ENCODE assay signal across 8 mouse cellular contexts in genomic region chr12:40221611-40222010, GRCm38 (mm10). TPM values are rescaled to one million over a fixed set of nuclear protein-coding genes. Genes with fewer than 3 reads are reported as not detected.
DNase-seq lines count a peak whose midpoint lies in the region; ATAC-seq and TF ChIP-seq lines count a peak whose summit lies in the region.

No protein-coding gene starts in this region.

- no peak for DNase-seq in heart, embryonic 10.5 days (ENCODE audit: low spot score)
- DNase-seq in heart, postnatal 10 days: no peak
- DNase-seq in spleen, postnatal 10 days (ENCODE audit: low spot score in 2 of 2): no peak
- DNase-seq in cerebellum, adult 9-11 months: no peak
- DNase-seq in urinary bladder, postnatal 4 days (ENCODE audit: low spot score in 2 of 2): no peak

- H3K4me1 ChIP-seq in heart, embryonic 10.5 days: peaks cover 20% of the 10 kb centered on the region
- peaks cover 46% of the 10 kb centered on the region for H3K4me1 ChIP-seq in E14TG2a.4 (replicated peaks; ENCODE audit: low read depth, low read length)
- H3K4me1 ChIP-seq in heart, embryonic 16.5 days (ENCODE audit: control insufficient read depth, insufficient read depth, low read length): peaks cover 11% of the 10 kb centered on the region

- peak overlapping the region; percentile 97 for H3K9ac ChIP-seq in heart, embryonic 16.5 days (ENCODE audit: low read length)

- peak overlapping the region; percentile 98 for H3K4me3 ChIP-seq in heart, embryonic 10.5 days
- H3K4me3 ChIP-seq in E14TG2a.4 (replicated peaks; ENCODE audit: low read length): peak overlapping the region; percentile 97
- H3K4me3 ChIP-seq in heart, embryonic 16.5 days (ENCODE audit: low read length): peak overlapping the region; percentile 86
- H3K4me3 ChIP-seq in macrophage (ENCODE audit: inconsistent target): peak overlapping the region; percentile 82

- H3K27ac ChIP-seq in heart, embryonic 10.5 days: peak overlapping the region; percentile 99
- peak overlapping the region; percentile 99 for H3K27ac ChIP-seq in heart, embryonic 16.5 days (ENCODE audit: low read length)
- peak overlapping the region; percentile 79 for H3K27ac ChIP-seq in macrophage

- 16% methylated on average over 5 of the region's 5 CpGs for WGBS in heart, embryonic 10.5 days
- 8% methylated on average over 5 of the region's 5 CpGs for WGBS in heart, embryonic 16.5 days
- 3% methylated on average over 5 of the region's 5 CpGs for WGBS in macrophage (ENCODE audit: missing documents)

- H3K79me2 ChIP-seq in macrophage (ENCODE audit: inconsistent target): peaks cover 55% of the 10 kb centered on the region

- H3K4me2 ChIP-seq in heart, embryonic 16.5 days (ENCODE audit: low read depth, low read length): peak overlapping the region; percentile 79

- H3K36me3 ChIP-seq in heart, embryonic 10.5 days: peaks cover 13% of the 10 kb centered on the region
- H3K36me3 ChIP-seq in E14TG2a.4 (ENCODE audit: insufficient read depth, low read length): peaks cover 45% of the 10 kb centered on the region
- H3K36me3 ChIP-seq in heart, embryonic 16.5 days (ENCODE audit: control insufficient read depth, insufficient read depth): peaks cover 6% of the 10 kb centered on the region; the same call in 1 of the 2 replicates
- H3K36me3 ChIP-seq in macrophage (ENCODE audit: inconsistent target): 0 out of 2 replicates have a peak, but pooled peaks cover 6% of the 10 kb centered on the region

- ATAC-seq in heart, embryonic 16.5 days (replicated peaks; ENCODE audit: extremely low read depth, insufficient read depth, low FRiP score): no peak

- no peak for TF ChIP-seq CTCF in E14TG2a.4 (conservative IDR thresholded peaks at IDR 0.05; ENCODE audit: low read length)

- no peaks in the 10 kb centered on the region for H3K9me3 ChIP-seq in heart, embryonic 10.5 days
- no peaks in the 10 kb centered on the region for H3K9me3 ChIP-seq in E14TG2a.4 (ENCODE audit: low read length)
- H3K9me3 ChIP-seq in heart, embryonic 16.5 days (replicated peaks; ENCODE audit: control insufficient read depth, low read length): no peaks in the 10 kb centered on the region

- H3K27me3 ChIP-seq in heart, embryonic 10.5 days (ENCODE audit: insufficient read depth, poor library complexity, severe bottlenecking): no peaks in the 10 kb centered on the region
- H3K27me3 ChIP-seq in E14TG2a.4 (ENCODE audit: insufficient read depth, low read length): no peaks in the 10 kb centered on the region; the same call in 1 of the 2 replicates
- H3K27me3 ChIP-seq in heart, embryonic 16.5 days (ENCODE audit: control insufficient read depth, insufficient read depth, low read length): no peaks in the 10 kb centered on the region

- intact Hi-C loops in heart, postnatal 10 days (cut with DNase I): loop anchor here (2.0 kb wide), 1 partner anchor 27 kb away; the partner anchor contains the start of gene Ifrd1

RNA-seq across cellular contexts. Expression of gene Lsmem1, which starts 22.3 kb away (rescaled TPM):
- 11.5 and 20.7 TPM in 2 replicates for polyA plus RNA-seq in heart, embryonic 10.5 days (2016; fragmentation: Nextera tagmentation; extraction: Ambion mirVana)
- 10 to 100 TPM; 23.1 to 35.6 TPM for total RNA-seq in heart, postnatal 10 days (2021)
- polyA plus RNA-seq in heart, embryonic 16.5 days (2015; fragmentation: Nextera tagmentation; extraction: Ambion mirVana): 31.2 and 36.4 TPM in 2 replicates
- 10 to 100 TPM in 4 of 26 experiments, 1 to 10 TPM in 10, under 1 TPM in 9, not detected in 3; 0.28 to 29.3 (median 1.8) TPM for total RNA-seq in macrophage (2018; cell fraction: chromatin; rRNA removed)
- under 1 TPM in 13 of 26 experiments, not detected in 13; 0.05 to 0.26 (median 0.11) TPM for total RNA-seq in macrophage (2018; cell fraction: cytosol; rRNA removed)
- 10 to 100 TPM in 2 of 26 experiments, 1 to 10 TPM in 11, under 1 TPM in 6, not detected in 7; 0.24 to 11.6 (median 1.7) TPM for total RNA-seq in macrophage (2018; cell fraction: nucleus; rRNA removed)
- not detected in 3 replicates for polyA plus RNA-seq in macrophage (2018)

RNA-seq across cellular contexts. Expression of gene Ifrd1, which starts 26.7 kb away (rescaled TPM):
- 95.0 and 98.2 TPM in 2 replicates for polyA plus RNA-seq in heart, embryonic 10.5 days (2016; fragmentation: Nextera tagmentation; extraction: Ambion mirVana)
- total RNA-seq in heart, postnatal 10 days (2021): 100 to 1,000 TPM; 110 to 126 TPM
- polyA plus RNA-seq in heart, embryonic 16.5 days (2015; fragmentation: Nextera tagmentation; extraction: Ambion mirVana): 88.7 and 91.9 TPM in 2 replicates
- 1,000 to 10,000 TPM in 12 of 26 experiments, 100 to 1,000 TPM in 13, 10 to 100 TPM in 1; 98.1 to 9,655 (median 812) TPM for total RNA-seq in macrophage (2018; cell fraction: chromatin; rRNA removed)
- 1,000 to 10,000 TPM in 2 of 26 experiments, 100 to 1,000 TPM in 17, 10 to 100 TPM in 7; 53.1 to 1,158 (median 262) TPM for total RNA-seq in macrophage (2018; cell fraction: cytosol; rRNA removed)
- total RNA-seq in macrophage (2018; cell fraction: nucleus; rRNA removed): 1,000 to 10,000 TPM in 12 of 26 experiments, 100 to 1,000 TPM in 14; 107 to 7,040 (median 913) TPM
- 38.4 to 106 TPM (median 92.1 TPM) in 3 replicates for polyA plus RNA-seq in macrophage (2018)

Comparison
In these comparisons a context has a peak if more than half of its experiments do, and no peak if none do; other contexts are left out.
1. RNA of gene Lsmem1, which starts 22.3 kb away (polyA plus RNA-seq): 31.2 to 36.4 TPM in heart, embryonic 16.5 days and 11.5 to 20.7 TPM in heart, embryonic 10.5 days; not detected in macrophage; every median in the first group is over 10 times any median in the second.
2. Peak in every context shown above with its lines, with median percentiles within 50 percentile points of each other: H3K27ac ChIP-seq and H3K4me3 ChIP-seq.